Mouse (Mus musculus) layer of hippocampus, postnatal 14 days (tissue): ENCODE measurements at regions not wholly inside any gene's neighbourhood (a gene's known extent, or its start where the extent isn't known, plus 50 kb on each side); places are given as distances from the start of the nearest gene placed in this dataset.
A peak's percentile ranks its signal among the peaks of the same experiment; 100 is the strongest.

ENCODE experiments used
- DNase-seq, 2 experiments: peaks; one replicate each; pipeline ENCODE4 v3.0.0; 2021 to 2022; ENCODE audit warnings: low spot score in 2 of 2, mixed read lengths in 1 of 2

GRCm38 (mm10) chr13:4662336-4663101 lies 53.5 kb upstream of the Akr1e1 start:
- peak; percentile 11 to 87 for DNase-seq
